Mouse (Mus musculus) cerebellum, postnatal 4 days (tissue): ENCODE measurements at regions not wholly inside any gene's neighbourhood (a gene's known extent, or its start where the extent isn't known, plus 50 kb on each side); places are given as distances from the start of the nearest gene placed in this dataset.
"Not testable (repeated sequence)": the region's sequence is repeated elsewhere in the genome, so short reads cannot be mapped to it uniquely, and the experiment has no call there.

Experiments
- DNase-seq, 2 experiments: peaks; one replicate each; pipeline ENCODE4 v3.0.0; 2022; ENCODE audit warnings: low spot score in 2 of 2, mixed read lengths in 1 of 2

- DNase-seq: no peak
Observed at GRCm38 (mm10) chr7:111174393-111175124, 91.7 kb upstream of the Eif4g2 start.

DNA sequence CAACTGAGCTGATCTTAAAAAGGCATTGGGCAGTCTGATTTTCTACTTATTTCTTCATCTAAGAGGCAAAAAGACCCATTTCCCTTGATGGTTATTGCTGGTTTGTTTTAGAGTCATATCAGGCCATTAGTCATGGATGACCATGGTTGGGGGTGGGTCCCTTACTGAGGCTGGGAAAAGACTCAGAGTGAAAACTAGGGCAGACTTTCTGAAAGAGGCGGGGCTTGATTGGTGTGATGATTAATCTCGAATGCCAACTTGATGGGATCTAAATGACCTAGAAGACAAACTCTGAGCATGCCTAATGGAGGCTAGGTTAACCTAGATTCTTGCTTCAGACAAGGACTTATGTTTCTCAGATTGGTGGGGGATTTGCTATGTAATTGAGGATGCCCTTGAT lies 89.2 kb upstream of the Eif4g2 start:
- no peak for DNase-seq

DNA sequence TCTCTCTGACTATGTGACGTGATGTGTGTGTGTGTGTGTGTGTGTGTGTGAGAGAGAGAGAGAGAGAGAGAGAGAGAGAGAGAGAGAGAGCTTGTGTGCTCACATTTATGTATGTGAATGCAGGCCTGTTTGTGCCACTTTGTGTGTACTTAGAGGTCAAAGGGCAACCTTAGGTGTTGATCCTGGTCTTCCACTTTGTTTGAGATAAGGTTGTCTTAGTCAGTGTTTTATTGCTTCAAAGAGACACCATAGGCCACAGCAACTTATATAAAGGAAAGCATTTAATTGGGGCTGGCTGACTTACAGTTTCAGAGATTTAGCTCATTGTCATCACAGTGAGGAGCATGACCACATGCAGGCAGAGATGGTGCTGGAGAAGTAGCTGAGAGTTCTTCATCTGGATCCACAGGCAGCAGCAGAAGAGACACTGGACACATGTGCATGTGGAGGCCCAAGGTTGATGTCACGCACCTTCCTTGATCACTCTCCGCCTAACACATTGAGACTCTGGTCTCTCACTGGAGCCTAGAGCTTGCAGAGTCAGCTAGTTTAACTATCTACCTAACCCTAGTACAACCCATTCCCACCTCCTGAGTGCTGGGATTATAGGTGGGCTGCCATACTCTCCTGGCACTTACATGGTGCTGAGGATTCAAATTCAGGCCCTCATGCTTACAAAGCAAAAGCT lies 85.9 kb upstream of the Eif4g2 start:
- DNase-seq: not testable (repeated sequence)

DNA sequence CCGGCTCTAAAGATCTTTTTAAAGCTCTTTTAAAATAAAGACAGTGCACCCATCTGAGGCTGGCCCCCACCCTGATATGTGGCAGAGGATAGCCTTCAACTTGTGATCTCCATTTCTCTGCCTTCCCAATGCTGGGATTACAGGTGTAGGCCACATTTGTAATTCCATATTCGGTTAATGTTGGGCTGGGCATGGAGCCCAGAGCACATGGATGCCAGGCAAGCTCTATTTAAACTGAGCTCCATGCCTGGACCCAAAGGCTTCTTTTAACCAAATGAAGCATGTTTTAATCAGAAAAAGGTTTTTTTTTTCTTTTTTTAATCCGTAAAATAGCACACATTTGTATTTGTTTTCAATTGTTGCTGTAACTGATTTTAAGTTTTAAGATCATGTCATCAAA lies 82.2 kb upstream of the Eif4g2 start:
- DNase-seq: no peak

DNA sequence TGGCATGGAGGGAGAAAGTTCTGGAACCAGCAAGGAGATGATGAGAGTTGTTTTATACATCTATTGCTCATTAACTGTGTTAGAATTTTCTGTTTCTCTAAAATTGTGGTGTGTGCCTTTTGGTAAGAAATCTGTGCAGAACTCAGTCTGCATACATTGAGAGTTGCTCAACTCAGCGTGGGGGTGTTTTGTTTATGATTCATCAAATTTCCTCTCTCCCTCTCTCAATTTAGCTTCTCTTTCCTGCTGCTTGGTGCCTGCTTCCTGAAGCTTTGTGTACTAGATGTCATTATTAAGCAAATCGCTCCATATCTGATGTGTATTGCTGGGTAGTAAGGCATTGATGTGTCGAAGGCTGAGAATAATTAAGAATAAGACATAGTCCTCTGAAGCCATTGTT lies 81.4 kb upstream of the Eif4g2 start:
- no peak for DNase-seq

GRCm38 (mm10) chr7:111163861-111164260 lies 81.0 kb upstream of the Eif4g2 start:
- DNase-seq: no peak

GRCm38 (mm10) chr7:111163321-111163720 lies 80.5 kb upstream of the Eif4g2 start:
- DNase-seq: no peak

GRCm38 (mm10) chr7:111158791-111159286 lies 76.0 kb upstream of the Eif4g2 start:
- no peak for DNase-seq

GRCm38 (mm10) chr7:111157754-111158325 lies 75.0 kb upstream of the Eif4g2 start:
- no peak for DNase-seq

- peak in 1 of 2 experiments; percentile 66 for DNase-seq
Observed at GRCm38 (mm10) chr7:111157287-111157686, 74.5 kb upstream of the Eif4g2 start.

- no peak for DNase-seq
Observed at GRCm38 (mm10) chr7:111156472-111157231, 73.8 kb upstream of the Eif4g2 start.

- no peak for DNase-seq
Observed at GRCm38 (mm10) chr7:111155995-111156394, 73.2 kb upstream of the Eif4g2 start.

GRCm38 (mm10) chr7:111154217-111154616 lies 71.4 kb upstream of the Eif4g2 start:
- DNase-seq: no peak

DNA sequence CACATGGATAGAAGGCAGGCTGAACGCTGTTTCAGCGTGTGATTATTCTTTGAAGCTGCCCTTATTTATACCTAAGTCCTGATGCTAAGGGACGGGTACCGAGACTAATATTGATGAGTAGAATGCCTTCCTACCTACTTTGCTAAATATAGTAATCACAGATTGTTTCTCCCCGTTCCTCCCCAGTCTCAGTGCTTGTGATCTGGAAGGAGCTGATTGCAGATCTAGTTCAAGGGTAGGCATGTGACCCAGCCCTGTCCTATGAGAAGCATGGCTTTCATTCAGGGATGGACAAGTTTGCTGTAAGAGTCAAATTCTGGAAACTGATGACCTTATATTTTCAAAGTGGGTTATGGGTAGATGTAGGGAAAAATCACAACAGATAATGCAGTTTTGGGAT lies 67.7 kb upstream of the Eif4g2 start:
- no peak for DNase-seq

DNA sequence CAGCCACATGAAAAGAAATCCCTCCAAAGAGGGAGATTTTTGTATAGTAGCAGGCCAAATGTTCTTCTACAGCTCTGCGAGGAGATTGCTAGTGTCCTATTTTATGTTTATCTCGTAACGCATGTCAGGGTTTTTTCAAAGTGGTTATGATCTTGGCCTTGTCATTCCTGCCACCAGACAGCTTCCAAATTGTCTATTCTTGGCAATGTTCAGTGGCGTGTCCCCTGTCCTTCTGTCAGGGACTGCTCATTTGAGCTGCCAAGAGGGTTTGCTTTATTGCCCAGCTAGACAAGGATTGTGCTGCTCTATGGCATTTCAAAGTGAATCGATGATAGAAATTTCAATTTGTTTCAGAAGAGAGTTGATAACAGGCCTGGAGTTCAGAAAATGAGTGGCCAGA lies 67.3 kb upstream of the Eif4g2 start:
- no peak for DNase-seq

- DNase-seq: no peak
Observed at GRCm38 (mm10) chr7:111147593-111147992, 64.8 kb upstream of the Eif4g2 start.

DNA sequence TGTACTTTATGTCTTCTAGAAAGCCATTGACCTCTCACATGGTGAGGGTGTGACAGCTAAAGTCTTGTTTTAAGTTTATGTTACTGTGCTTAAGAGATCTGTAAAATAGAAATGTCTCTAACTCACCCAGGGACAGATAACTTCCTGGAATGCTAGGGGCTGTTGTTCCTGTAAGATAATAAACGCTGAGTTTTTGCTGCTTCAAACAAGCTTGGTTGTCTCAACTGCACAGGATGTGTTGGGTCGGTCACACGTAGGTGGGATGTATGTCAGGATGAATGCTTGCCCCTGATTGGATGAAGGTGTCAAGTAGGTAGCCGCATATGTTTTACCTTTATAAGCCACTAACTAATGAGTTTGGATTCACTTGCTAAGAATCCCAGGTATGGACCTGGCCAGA lies 63.8 kb upstream of the Eif4g2 start:
- no peak for DNase-seq

- no peak for DNase-seq
Observed at GRCm38 (mm10) chr7:111144216-111144615, 61.4 kb upstream of the Eif4g2 start.

- no peak for DNase-seq
Observed at GRCm38 (mm10) chr7:111141285-111141965, 58.6 kb upstream of the Eif4g2 start.

- DNase-seq: no peak
Observed at GRCm38 (mm10) chr7:111138038-111138437, 55.2 kb upstream of the Eif4g2 start.

DNA sequence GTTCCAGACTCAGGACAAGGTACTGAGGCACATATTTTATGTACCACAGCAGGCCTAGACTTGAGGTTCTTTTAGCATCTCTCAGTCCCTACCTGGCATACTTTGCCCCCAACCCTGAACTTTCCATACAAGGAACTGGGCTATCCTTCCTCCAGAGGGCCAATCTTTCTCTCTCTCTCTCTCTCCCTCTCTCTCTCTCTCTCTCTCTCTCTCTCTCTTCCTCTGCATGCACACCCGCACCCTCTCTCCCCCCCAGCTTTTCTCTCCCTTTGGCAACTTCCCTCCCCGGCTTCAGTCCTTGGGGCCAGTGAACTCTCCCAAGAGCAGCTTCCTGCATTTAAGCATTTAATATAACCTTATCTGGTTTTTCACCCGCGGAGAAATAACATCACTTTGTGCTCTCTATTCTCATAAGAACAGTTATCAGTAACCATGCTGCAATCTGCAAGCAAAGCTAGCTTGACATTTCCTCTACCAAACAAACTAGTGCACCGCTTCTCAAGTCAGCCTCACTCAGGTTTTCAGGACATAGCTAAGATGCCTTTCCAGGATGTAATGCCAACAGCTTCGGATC lies 53.3 kb upstream of the Eif4g2 start:
- no peak for DNase-seq
